Mouse (Mus musculus) spleen, embryonic (tissue): Measurements from ENCODE around the gene Vmn1r58.
"Not testable (repeated sequence)": the region's sequence is repeated elsewhere in the genome, so short reads cannot be mapped to it uniquely, and the experiment has no call there.

Experiments used
- CTCF ChIA-PET: fragments of 350-600 bp; sonication (Branson Sonifier 250); formaldehyde crosslinking; loops from one replicate; lab custom pipeline; 2022; lab: Charles Lee

The Vmn1r58 gene

DNA sequence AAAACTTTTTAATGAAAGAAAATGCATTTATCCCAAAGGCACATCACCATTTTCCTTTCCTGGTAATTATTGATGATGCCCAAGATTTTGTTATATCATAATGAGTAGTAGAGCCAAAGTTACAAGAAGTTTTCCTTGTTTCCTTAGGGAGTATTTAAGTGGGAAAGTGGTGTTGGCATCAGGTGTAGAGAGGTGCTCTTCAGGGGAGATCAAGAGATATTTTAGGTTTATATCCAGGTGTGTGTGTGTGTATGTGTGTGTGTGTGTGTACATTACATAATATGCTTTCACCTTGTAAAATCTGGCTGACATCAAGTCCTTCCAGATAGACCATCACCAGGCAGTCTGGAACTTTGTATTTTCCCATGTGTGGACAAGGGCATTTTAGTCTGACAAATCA, at the start of gene Vmn1r58:
Vmn1r58 (minus strand) TSS at position 101 of the 400 bp plus-strand sequence.
- CTCF ChIA-PET, result not testable (repeated sequence)

DNA sequence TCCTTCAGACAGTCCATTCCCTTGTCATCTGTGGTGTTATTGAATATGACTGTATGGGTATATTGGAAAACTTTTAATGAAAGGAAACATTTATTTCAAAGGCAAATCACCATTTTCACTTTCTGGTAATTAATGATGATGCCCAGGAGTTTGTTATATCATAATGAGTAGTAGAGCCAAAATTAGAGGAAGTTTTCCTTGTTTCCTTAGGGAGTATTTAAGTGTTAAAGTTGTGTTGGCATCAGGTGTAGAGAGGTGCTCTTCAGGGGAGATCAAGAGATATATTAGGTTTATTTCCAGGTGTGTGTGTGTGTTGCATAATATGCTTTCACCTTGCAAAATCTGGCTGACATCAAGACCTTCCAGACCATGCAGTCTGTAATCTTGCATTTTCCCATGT, 43.5 kb upstream of the Vmn1r58 start, which contains the start of gene Vmn1r59:
Vmn1r59 (minus strand) TSS at position 101 of the 400 bp plus-strand sequence.
- CTCF ChIA-PET, result no interaction called here

DNA sequence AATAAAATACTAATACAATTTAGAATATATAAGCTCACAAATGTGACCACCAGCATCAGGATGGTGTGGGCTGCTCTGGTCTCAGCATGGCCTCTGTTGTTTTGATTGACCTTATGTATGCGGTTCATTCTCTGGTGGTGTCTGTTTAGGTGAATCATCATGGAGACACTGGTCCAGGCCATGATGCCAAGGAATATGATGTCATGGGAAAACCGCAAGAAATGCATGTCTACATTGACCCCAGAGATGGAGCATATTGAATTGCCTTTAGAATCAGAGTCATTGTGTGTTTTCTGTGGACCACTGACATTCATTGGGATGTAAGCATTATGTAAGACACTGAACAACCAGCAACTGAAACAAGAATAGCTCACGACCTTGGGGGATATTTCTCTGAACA, 40.8 kb upstream of the Vmn1r58 start:
- CTCF ChIA-PET, result not testable (repeated sequence)

DNA sequence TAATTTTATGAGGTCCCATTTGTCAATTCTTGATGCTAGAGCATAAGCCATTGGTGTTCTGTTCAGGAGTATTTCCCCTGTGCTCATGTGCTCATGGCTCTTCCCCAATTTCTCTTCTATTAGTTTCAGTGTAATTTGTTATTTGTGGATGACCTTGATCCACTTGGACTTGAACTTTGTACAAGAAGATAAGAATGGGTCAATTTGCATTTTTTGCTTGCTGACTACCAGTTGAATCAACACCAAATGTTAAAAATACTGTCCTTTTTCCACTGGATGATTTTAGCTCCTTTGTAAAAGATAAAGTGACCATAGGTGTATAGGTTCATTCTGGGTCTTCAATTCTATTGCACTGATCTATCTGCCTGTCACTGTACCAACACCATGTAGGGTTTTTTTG, 35.4 kb upstream of the Vmn1r58 start:
- CTCF ChIA-PET, result no interaction called here

DNA sequence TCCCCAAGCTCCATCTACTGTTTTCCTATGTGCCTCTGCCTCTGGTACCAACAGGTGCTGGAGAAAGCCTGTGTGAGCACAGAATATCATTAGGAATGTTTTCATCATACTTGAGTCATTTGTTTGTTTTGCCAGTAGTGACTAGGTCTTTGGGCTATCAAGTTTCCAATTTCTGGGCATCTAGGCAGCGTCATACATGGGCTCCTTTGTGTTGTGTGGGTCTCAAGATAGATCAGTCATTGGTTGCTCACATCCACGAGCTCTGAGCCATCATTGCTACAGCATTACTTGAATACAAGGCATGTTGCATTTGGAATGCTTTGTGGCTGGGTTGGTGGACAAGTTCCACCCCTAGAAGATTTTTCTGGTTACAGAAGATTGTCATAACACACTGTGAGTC, 7.0 kb downstream of the Vmn1r58 start:
- CTCF ChIA-PET, result no interaction called here

DNA sequence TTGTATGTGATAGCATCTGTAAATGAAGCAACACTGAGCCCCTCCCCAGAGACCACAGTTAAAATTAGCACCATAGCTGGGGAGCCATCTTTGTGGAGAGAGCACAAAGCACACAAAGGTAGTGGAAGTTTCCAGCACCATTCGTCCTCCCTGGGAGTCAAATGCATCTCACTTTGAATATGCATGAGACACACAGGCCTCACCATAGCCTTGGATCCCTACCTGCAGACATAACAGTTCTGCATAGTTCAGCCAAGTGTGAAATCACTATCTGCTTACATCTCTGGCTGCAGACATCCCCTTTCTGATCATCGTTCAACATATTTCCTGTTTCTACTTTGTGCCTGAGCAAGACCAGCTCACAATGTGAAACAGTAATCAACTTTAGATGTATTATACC, 46.5 kb downstream of the Vmn1r58 start:
- CTCF ChIA-PET, result no interaction called here

DNA sequence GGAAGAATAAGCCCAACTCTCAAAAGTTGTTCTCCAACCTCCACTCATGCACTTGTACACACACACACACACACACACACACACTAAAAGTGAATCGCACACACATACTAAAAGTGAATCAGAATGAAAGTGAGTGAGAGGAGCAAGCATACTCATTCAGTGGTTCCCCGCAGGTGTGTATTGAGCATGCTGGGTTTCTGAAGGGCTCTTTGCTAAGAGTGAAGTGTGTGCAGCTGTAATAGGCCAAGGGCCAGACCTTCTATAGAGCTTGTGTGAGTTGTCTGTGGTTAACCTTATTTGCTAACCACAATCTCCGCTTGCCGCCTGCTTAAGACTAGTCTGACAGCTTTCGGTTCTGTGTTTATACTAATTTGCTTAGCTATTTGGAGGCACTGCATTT, 49.6 kb downstream of the Vmn1r58 start:
- CTCF ChIA-PET, result interaction anchor here (0.7 kb wide), 1 partner anchor 314 kb away, joined by 9 read pairs; no protein-coding TSS in a partner anchor
